Mouse (Mus musculus): ENCODE data around the gene Zdhhc22. TPM values are rescaled to one million over a fixed set of nuclear protein-coding genes. Genes with fewer than 3 reads are reported as not detected.

Zdhhc22 gene
- polyA plus RNA-seq, 1 experiment from 2014 or later: not detected

DNA sequence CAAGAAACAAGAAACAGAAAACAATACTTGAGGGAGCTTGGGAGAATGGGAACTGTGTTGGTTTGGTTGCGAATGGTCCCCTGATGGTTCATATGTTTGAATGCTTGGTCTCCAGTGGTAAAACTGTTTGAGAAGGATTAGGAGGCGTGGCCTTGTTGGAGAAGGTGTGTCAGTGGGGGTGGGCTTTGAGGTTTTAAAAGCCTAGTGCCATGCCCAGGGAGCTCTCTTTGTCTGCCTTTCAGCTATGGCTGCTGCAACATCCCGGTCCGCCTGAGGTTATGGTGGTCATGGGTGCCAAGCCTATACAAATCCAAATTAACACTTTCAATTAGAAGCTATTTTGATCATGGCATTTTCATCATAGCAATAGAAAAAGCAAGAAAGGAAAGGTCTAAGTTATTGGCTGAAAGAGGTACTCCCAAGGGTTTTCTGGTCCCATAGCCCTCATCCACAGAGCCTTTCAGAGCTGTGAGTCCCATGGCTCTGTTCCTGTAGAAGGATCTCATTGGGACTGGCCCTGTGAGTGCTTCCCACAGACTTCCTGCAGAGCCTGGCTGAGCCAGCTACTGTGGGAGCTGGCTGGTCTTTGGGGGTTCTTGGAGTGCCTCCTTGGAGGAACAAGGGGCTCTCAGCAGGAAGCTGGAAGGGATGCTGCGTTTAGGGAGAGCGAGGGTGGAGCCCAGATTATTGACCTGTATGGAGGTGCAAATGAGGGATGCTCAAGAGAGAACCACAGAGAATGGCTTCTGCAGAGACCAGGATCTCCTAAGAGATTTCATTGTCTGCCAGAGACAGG is 59.1 kb downstream of the Zdhhc22 start:
- H3K36me3 ChIP-seq (replicated peaks; ENCODE audit: insufficient read depth, low read length): no peaks in the 10 kb centered on the region
- H3K4me2 ChIP-seq (ENCODE audit: low read depth, low read length): no peak overlapping the region
- ATAC-seq (no peak), DNase-seq (no peak)
- H3K9me3 ChIP-seq (ENCODE audit: low read length): peaks cover 6% of the 10 kb centered on the region; the same call in 1 of the 2 replicates
- H3K27me3 ChIP-seq (ENCODE audit: insufficient read depth, low read length): no peaks in the 10 kb centered on the region
- TF ChIP-seq CTCF (IDR thresholded peaks at IDR 0.05; ENCODE audit: low read depth) (no peak), EP300 (IDR thresholded peaks at IDR 0.05; ENCODE audit: low read depth) (no peak)
- WGBS (ENCODE audit: insufficient replicate concordance): 74% methylated on average over 6 of the region's 6 CpGs
- no peak overlapping the region for H3K4me3 ChIP-seq (ENCODE audit: low read depth, low read length)
- no peaks in the 10 kb centered on the region for H3K4me1 ChIP-seq (ENCODE audit: insufficient read depth)
- H3K27ac ChIP-seq (ENCODE audit: low read depth): no peak overlapping the region
- no peak overlapping the region for H3K9ac ChIP-seq (replicated peaks)

Small RNA genes within 50 kb of the gene (microRNA-seq; reads per million reads assigned to microRNA genes)
- not detected for gene Gm25847

Other genes with a start within 250 kb of the Zdhhc22 start
- 5.0 and 5.3 TPM in 2 replicates for gene Irf2bpl, start 105.6 kb downstream of the Zdhhc22 start, polyA plus RNA-seq (2015; fragmentation: Nextera tagmentation; extraction: Ambion mirVana)
- 4.4 and 4.7 TPM in 2 replicates for gene Cipc, start 43.4 kb downstream of the Zdhhc22 start, polyA plus RNA-seq (2015; fragmentation: Nextera tagmentation; extraction: Ambion mirVana)
- not detected in 2 replicates for gene Tmem63c, start 30.9 kb upstream of the Zdhhc22 start, polyA plus RNA-seq (2015; fragmentation: Nextera tagmentation; extraction: Ambion mirVana)
- 0.06 TPM in 1 of 2 replicates, not detected in the other for gene Ngb, start 112.1 kb upstream of the Zdhhc22 start, polyA plus RNA-seq (2015; fragmentation: Nextera tagmentation; extraction: Ambion mirVana)
- 257 and 279 TPM in 2 replicates for gene Gstz1, start 156.7 kb upstream of the Zdhhc22 start, polyA plus RNA-seq (2015; fragmentation: Nextera tagmentation; extraction: Ambion mirVana)
- gene Pomt2, start 157.5 kb upstream of the Zdhhc22 start, polyA plus RNA-seq (2015; fragmentation: Nextera tagmentation; extraction: Ambion mirVana): 4.3 and 4.5 TPM in 2 replicates
- 2.3 and 2.8 TPM in 2 replicates for gene Samd15, start 209.3 kb upstream of the Zdhhc22 start, polyA plus RNA-seq (2015; fragmentation: Nextera tagmentation; extraction: Ambion mirVana)
- 0.36 and 0.42 TPM in 2 replicates for gene Tmed8, start 210.0 kb upstream of the Zdhhc22 start, polyA plus RNA-seq (2015; fragmentation: Nextera tagmentation; extraction: Ambion mirVana)
- gene Noxred1, start 248.3 kb upstream of the Zdhhc22 start, polyA plus RNA-seq (2015; fragmentation: Nextera tagmentation; extraction: Ambion mirVana): 0.19 and 0.45 TPM in 2 replicates